Mouse (Mus musculus) right cerebral cortex, adult 2 months (tissue): Measurements from ENCODE around the gene Bach2.

Experiments used
- DNase-seq, 2 experiments: peaks; one replicate each; pipeline ENCODE4 v3.0.0; 2021 to 2022; ENCODE audit warnings: low spot score in 2 of 2

Gene Bach2

GRCm38 (mm10) chr4:32223563-32223962 lies 15.0 kb upstream of the Bach2 start:
- DNase-seq = no peak

- no peak for DNase-seq
These were observed 13.4 kb upstream of the Bach2 start for GRCm38 (mm10) chr4:32225191-32225590.

DNA sequence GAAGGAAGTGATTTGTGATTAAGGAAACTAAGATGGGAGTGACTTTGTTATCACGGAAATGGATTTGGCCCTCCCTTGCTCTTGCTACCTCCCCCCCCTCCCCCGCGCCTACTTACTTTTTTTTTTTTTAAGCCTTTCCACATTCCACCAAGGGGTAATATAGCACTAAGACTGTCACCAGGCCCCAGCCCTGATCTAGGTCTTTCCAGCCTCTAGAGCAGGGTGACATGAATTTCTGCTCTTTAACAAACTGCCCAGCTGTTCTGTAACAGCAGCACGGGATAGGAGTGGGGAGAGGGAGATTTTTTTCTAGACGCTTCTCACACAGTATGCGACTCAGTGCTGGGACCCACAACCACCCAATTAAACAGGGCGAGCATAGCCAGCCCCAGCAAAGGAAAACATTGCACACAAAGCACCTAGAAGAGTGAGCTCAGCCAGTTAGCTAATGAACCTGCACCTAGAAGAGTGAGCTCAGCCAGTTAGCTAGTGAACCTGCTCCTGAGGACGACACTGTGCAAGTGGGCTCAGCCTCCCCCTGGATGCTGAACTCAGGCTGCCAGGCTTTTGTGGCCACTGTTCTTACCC lies 10.5 kb upstream of the Bach2 start:
- no peak for DNase-seq

GRCm38 (mm10) chr4:32229266-32229665 lies 9.3 kb upstream of the Bach2 start:
- DNase-seq = no peak

DNA sequence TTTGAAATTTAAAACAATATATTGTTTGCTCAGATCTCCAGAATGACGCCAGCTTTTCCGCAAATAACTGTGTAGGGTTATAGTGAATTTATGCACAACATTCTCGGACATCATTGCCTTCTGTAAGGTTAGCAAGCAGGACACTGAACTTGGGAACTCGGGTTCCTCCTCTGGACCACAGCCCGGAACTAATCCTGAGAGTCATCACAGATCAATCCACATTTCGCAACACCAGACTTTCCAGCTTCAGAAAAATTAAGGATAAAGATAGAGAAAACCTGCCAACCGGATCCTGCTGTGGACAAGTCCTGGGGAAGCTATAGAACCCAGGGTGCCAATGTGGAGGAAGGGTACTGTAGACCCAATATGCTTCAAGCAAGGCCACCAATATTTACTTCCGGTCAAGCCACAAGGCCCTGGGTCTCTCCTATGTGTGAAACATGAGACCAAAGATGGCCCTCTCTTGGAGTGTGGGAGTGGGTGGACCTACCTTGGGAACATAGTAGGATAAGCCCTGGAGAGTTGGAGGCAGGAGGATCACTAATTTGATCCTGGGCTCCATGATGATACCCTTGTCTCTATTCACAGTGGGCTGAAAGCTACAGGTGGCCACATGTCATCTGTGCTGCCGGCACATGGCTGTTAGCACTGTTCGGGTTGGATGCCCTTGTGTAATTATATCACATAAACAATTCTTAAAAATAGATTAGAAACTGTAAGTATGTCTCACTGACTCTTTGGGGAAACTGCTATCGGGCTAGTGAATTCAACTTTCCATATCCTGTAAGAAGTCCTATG lies 7.1 kb upstream of the Bach2 start:
- no peak for DNase-seq

- DNase-seq = no peak
These were observed 2.5 kb upstream of the Bach2 start for GRCm38 (mm10) chr4:32235920-32236705.

GRCm38 (mm10) chr4:32238921-32239748 lies 531 bp downstream of the Bach2 start:
- peak; percentile 49 to 56 for DNase-seq

DNA sequence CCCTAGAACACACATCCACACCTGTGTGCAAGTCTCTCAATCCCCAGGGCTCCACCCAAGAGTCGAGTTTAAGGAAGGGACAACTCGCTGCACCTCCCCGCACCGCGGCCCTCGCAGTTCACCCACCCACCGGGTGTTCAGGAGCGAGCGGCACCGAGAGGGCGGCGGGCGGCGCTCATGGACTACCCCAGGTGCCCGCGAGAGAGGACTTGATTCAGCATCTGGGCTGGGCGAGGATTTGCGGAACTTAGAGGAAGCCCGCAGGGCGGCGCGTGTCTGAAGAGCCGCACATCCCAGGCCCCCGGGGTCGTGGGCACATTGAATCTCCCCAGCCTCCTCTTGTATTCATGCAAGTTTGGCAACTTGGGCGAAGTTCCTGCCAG lies 1.1 kb downstream of the Bach2 start:
- DNase-seq = peak; percentile 71 to 77

DNA sequence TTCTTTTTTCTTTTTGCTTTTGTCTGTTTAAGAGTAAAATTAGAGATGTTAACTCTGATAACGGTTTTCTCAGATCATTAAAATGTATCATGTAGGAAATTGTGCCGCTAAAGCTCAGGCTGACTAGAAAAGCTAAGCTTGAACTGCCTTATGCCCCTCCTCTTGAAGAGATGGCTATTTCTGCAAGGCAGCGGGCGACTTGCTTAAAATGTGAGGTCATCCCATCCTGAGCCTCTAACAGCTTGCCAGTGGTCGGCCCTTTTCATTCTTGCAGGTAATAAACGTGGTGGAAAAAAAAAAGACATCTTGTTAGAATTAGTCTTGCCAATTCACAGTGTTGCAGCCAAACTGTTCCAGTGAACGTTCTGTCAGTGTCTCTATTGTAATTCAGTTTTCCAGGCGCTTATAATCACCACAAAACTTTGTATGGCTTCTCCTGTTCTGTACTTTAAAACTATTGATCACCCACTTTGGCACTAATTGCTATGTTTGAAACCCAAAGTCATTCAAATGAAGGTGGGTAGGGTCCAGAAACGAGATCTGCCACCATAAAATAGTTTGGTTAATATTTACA lies 1.9 kb downstream of the Bach2 start:
- no peak for DNase-seq

DNA sequence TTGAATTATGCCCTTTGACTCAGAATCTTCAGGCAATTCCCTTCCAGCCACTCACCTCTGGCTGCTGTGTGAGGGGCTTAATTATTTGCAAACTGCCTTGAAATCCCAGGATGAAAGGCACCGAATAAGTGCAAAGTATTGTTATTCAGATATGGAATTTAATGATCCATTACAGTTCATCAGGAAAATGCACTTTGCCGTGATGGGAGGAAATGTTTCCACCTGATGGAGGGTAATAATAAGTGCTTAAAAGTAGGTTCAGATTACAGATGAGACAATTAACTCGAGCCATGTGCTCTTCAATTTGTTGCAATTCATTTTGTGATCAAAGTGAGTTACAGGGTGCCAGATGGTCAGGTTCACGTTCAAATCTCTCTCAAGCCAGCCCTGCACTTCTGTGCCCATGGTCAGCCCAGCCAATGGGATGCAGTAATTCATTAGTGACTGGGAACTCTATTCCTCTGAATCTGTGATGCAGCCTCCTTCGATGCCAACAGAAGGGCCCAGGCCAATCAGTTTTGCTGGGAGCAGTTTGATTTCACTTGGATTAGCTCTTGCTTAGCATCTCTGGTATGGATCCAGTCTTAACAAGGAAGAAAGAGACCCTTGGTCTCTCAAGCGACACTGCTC lies 2.9 kb downstream of the Bach2 start:
- no peak for DNase-seq

DNA sequence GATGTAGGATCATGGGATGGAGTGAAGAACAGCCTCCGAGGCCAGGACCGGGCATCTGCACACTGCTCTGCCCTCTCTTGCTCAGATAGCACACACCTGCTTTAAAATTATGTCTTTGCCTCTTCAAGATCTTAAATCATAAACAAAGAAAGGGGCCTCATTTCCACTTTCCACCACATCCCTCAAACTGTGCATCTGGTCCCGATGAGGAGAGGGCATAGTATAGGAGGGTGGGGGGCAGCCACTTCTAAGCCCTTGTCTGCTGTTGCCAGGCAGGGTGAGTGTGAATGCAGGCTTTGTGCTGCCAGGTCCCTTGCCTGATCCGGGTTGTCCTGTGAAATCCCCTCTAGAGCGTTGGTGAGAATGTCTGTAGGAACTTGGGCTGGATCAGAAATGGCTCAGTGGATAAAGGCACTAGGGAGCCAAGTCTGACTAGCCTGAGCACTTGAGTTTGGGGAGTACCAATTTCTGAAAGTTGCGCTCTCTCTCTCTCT lies 3.6 kb downstream of the Bach2 start:
- no peak for DNase-seq

- DNase-seq = no peak
These were observed 4.9 kb downstream of the Bach2 start for GRCm38 (mm10) chr4:32243458-32243857.

- DNase-seq = no peak
These were observed 5.6 kb downstream of the Bach2 start for GRCm38 (mm10) chr4:32244092-32244745.

DNA sequence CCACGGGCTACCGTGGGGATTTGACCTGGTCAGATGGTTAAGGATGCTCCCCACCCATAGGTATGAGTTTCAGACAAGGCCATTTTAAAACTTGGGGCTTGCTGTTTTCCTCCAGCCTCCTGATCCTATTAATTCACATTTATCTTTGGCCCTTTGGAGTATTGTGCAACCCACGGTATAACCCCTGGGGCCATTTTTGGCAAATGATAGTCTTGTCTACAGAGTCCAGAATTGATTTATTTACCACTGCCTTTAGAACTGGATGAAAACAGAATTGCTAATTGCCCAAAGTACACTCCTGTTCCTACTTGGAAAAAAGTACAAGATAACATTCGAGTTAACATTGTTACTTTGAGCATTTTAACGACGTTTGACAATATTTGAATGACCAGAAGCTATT lies 7.0 kb downstream of the Bach2 start:
- DNase-seq = no peak

GRCm38 (mm10) chr4:32246020-32246419 lies 7.4 kb downstream of the Bach2 start:
- no peak for DNase-seq

GRCm38 (mm10) chr4:32246801-32247200 lies 8.2 kb downstream of the Bach2 start:
- DNase-seq = no peak

DNA sequence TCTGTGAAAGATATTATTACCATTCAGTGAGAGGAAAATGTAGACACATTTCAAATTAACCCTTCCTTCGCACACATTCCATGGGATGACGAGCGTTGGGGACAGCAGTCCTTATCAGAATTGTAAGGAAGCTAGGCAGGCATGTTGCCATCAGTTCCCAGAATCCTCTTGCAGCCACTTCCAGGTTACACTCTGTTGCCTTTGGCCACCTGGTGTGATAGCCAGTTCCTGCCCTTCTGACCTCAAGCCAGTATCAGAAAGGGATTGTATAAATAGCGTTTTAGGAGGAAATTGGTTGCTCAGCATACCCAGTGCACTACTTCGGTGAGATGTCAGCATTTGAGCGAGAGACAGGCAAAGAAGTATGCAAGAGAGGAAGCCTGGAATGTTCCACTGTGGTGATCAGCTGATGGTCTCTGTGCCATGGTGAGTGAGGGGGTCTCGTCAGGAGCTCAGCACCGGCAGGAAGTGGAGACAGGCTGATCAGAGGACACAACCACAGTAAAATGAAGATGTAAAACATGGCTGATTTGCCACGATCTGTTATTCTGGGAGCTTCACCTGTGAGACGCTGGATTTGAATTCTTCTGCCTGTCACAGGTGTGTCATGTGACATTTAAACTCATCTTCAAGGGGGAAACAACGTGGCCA lies 9.0 kb downstream of the Bach2 start:
- no peak for DNase-seq

- DNase-seq = peak; percentile 78 to 81
These were observed 9.6 kb downstream of the Bach2 start for GRCm38 (mm10) chr4:32248236-32248635.

DNA sequence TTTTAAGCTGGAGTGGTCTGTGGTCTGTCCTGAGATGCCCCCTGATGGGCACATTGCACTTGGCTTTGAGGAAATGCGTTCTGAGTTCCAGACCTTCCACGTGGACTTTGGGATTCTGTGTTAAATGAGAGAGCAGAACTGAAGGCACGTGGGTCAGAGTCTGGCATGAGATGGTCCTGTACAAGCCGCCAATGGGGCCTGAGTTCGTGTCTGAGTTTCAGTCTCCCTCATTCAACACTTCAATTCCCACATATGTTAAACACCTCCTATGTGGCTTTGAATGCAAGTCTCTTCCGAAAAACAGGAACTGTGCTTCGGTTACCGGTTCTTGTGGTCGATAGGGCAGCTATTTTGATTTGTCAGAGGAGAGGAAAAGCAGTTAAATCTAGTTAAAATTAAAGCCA lies 10.4 kb downstream of the Bach2 start:
- no peak for DNase-seq
